Mouse (Mus musculus) liver, adult 2 months (tissue): ENCODE data around the gene Slc13a5. TPM values are rescaled to one million over a fixed set of nuclear protein-coding genes. Genes with fewer than 3 reads are reported as not detected.

Experiments
- DNase-seq: peaks from one replicate; pipeline ENCODE4 v3.0.0-alpha.2; 2011; ENCODE audit warnings: low read depth, low spot score; ENCODE audit errors: extremely low read depth
- H3K27ac ChIP-seq: fragments of 200-500 bp; replicated peaks from 2 replicates; pipeline ENCODE4 v1.5.1; 2012; ENCODE audit warnings: low read depth, mild to moderate bottlenecking, control low read depth, inconsistent platforms, low read length; ENCODE audit not compliant: insufficient read depth
- H3K27me3 ChIP-seq: fragments of 200-500 bp; 2 replicates; pipeline ENCODE4 v1.6.1; 2012; ENCODE audit warnings: mild to moderate bottlenecking, moderate library complexity, low read length, inconsistent platforms; ENCODE audit not compliant: control insufficient read depth, insufficient read depth
- H3K36me3 ChIP-seq: fragments of 200-500 bp; 2 replicates; pipeline ENCODE4 v1.6.1; 2012; ENCODE audit warnings: low read length, inconsistent platforms; ENCODE audit not compliant: control insufficient read depth, insufficient read depth
- H3K4me1 ChIP-seq: fragments of 200-500 bp; 2 replicates; pipeline ENCODE4 v1.6.1; 2011; ENCODE audit warnings: low read length; ENCODE audit not compliant: control insufficient read depth, insufficient read depth
- H3K4me3 ChIP-seq: fragments of 200-500 bp; 2 replicates; pipeline ENCODE4 v1.5.1; 2011; ENCODE audit warnings: low read depth, mild to moderate bottlenecking, control low read depth, low read length, moderate library complexity; ENCODE audit not compliant: insufficient read depth
- H3K79me2 ChIP-seq: fragments of 200-500 bp; 2 replicates; pipeline ENCODE4 v1.6.1; 2012; ENCODE audit warnings: inconsistent platforms, mild to moderate bottlenecking, low read length, moderate library complexity; ENCODE audit not compliant: control insufficient read depth, insufficient read depth
- H3K9ac ChIP-seq: fragments of 200-500 bp; 2 replicates; pipeline ENCODE4 v1.6.1; 2012; ENCODE audit warnings: low read depth, mild to moderate bottlenecking, control low read depth, inconsistent platforms, low read length
- CTCF ChIP-seq: fragments of 200-500 bp; IDR thresholded peaks from 2 replicates; pipeline ENCODE4 v1.5.1; 2011; ENCODE audit warnings: low read depth, low read length, control low read depth
- POLR2A ChIP-seq: fragments of 200-500 bp; IDR thresholded peaks from 2 replicates; pipeline ENCODE4 v1.6.1; 2011; ENCODE audit warnings: low read length, control low read depth; ENCODE audit not compliant: insufficient read depth; ENCODE audit errors: extremely low read depth
- WGBS: fragments of 180-500 bp; shearing (Covaris S2); methylation state at CpG from one replicate; pipeline ENCODE4 v1.1.7; 2018; 5-methylcytosine and 5-hydroxymethylcytosine counted together
- polyA plus RNA-seq: library from polyadenylated mRNA; depleted of rRNA; stranded (reverse); fragments of >200 nt; gene quantifications from 2 replicates; pipeline ENCODE4 v1.2.3, GENCODE M21; 2012
- total RNA-seq: library from RNA; depleted of rRNA; stranded (reverse); fragments of >200 nt; gene quantifications from 2 replicates; pipeline ENCODE4 v1.2.3, GENCODE M21; 2014

Slc13a5 gene
- total and polyA plus RNA-seq, 2 experiments, result 1.1 to 1.6 TPM

- DNase-seq, result peak; percentile 50
- no peak overlapping the region for H3K27ac ChIP-seq
- TF ChIP-seq CTCF (peak; percentile 90), POLR2A (no peak)
- no peaks in the 10 kb centered on the region; the same call in 1 of the 2 replicates for H3K4me1 ChIP-seq
- H3K4me3 ChIP-seq, result no peak overlapping the region
- H3K36me3 ChIP-seq, result no peaks in the 10 kb centered on the region
- H3K79me2 ChIP-seq, result no peaks in the 10 kb centered on the region
- WGBS, result 21% methylated on average over 6 of the region's 6 CpGs
- H3K9ac ChIP-seq, result no peak overlapping the region
- H3K27me3 ChIP-seq, result no peaks in the 10 kb centered on the region
Observed at GRCm38 (mm10) chr11:72221278-72221677, 45.7 kb downstream of the Slc13a5 start.

GRCm38 (mm10) chr11:72217116-72217515, 49.9 kb downstream of the Slc13a5 start:
- Histone ChIP-seq H3K79me2 (no peaks in the 10 kb centered on the region), H3K4me3 (no peak overlapping the region), H3K27me3 (no peaks in the 10 kb centered on the region), H3K27ac (no peak overlapping the region), H3K36me3 (no peaks in the 10 kb centered on the region), H3K4me1 (peaks cover 6% of the 10 kb centered on the region), H3K9ac (no peak overlapping the region)
- 75% methylated on average over 5 of the region's 5 CpGs for WGBS
- no peak for DNase-seq
- TF ChIP-seq CTCF, result no peak
- no peak for TF ChIP-seq POLR2A

GRCm38 (mm10) chr11:72215410-72215797, 51.6 kb downstream of the Slc13a5 start, which contains the start of gene Med31:
Gene Med31, minus strand, starts transcription at chr11:72215592.
- Histone ChIP-seq H3K79me2 (no peaks in the 10 kb centered on the region), H3K9ac (peak within 1 kb of the TSS; percentile 83), H3K4me3 (peak within 1 kb of the TSS; percentile 75), H3K27ac (peak within 1 kb of the TSS; percentile 48), H3K36me3 (peaks cover 5% of the 10 kb centered on the region; the same call in 1 of the 2 replicates), H3K27me3 (no peaks in the 10 kb centered on the region), H3K4me1 (peaks cover 6% of the 10 kb centered on the region; the same call in 1 of the 2 replicates)
- DNase-seq, result peak; percentile 88
- under 1% methylated on average over 29 of the region's 29 CpGs for WGBS
- TF ChIP-seq POLR2A, result no peak
- no peak for TF ChIP-seq CTCF

GRCm38 (mm10) chr11:72214591-72215409, 52.2 kb downstream of the Slc13a5 start:
- Histone ChIP-seq H3K36me3 (peaks cover 5% of the 10 kb centered on the region; the same call in 1 of the 2 replicates), H3K4me3 (peak overlapping the region; percentile 75), H3K27me3 (no peaks in the 10 kb centered on the region), H3K79me2 (no peaks in the 10 kb centered on the region), H3K9ac (peak overlapping the region; percentile 83), H3K4me1 (peaks cover 6% of the 10 kb centered on the region; the same call in 1 of the 2 replicates), H3K27ac (peak overlapping the region; percentile 48)
- TF ChIP-seq CTCF (no peak), POLR2A (peak; percentile 54; the same call in 1 of the 2 replicates)
- DNase-seq, result peak; percentile 89
- WGBS, result 2% methylated on average over 51 of the region's 51 CpGs

GRCm38 (mm10) chr11:72207834-72208377, 59.1 kb downstream of the Slc13a5 start:
- TF ChIP-seq CTCF (no peak), POLR2A (no peak)
- DNase-seq, result peak; percentile 15
- Histone ChIP-seq H3K4me3 (peak overlapping the region; percentile 73), H3K9ac (peak overlapping the region; percentile 75), H3K36me3 (peaks cover 8% of the 10 kb centered on the region; the same call in 1 of the 2 replicates), H3K4me1 (peaks cover 6% of the 10 kb centered on the region), H3K27ac (peak overlapping the region; percentile 16), H3K79me2 (peaks cover 8% of the 10 kb centered on the region; the same call in 1 of the 2 replicates), H3K27me3 (no peaks in the 10 kb centered on the region)
- 8% methylated on average over 17 of the region's 17 CpGs for WGBS
